Mouse (Mus musculus) ES-Bruce4 (cell line): ENCODE measurements around the gene Tsfm. TPM values are rescaled to one million over a fixed set of nuclear protein-coding genes. Genes with fewer than 3 reads are reported as not detected.

Experiments used
- H3K27ac ChIP-seq: 2 replicates; pipeline ENCODE4 v1.5.1; 2012; ENCODE audit warnings: low read length, inconsistent platforms; ENCODE audit not compliant: insufficient read depth
- H3K27me3 ChIP-seq: 2 replicates; pipeline ENCODE4 v1.6.1; 2012; ENCODE audit warnings: mild to moderate bottlenecking, low read length, inconsistent platforms; ENCODE audit not compliant: control insufficient read depth, poor library complexity, insufficient read depth, severe bottlenecking
- H3K36me3 ChIP-seq: 2 replicates; pipeline ENCODE4 v1.6.1; 2012; ENCODE audit warnings: inconsistent platforms, mild to moderate bottlenecking, low read length, moderate library complexity; ENCODE audit not compliant: control insufficient read depth, poor library complexity, insufficient read depth, severe bottlenecking
- H3K4me1 ChIP-seq: one replicate; pipeline ENCODE4 v1.8.1; 2011; ENCODE audit warnings: low read length; ENCODE audit not compliant: control insufficient read depth, insufficient read depth
- H3K4me3 ChIP-seq: 2 replicates; pipeline ENCODE4 v1.5.1; 2011; ENCODE audit warnings: low read depth, mild to moderate bottlenecking, low read length
- H3K9ac ChIP-seq: 2 replicates; pipeline ENCODE4 v1.6.1; 2012; ENCODE audit warnings: low read depth, mild to moderate bottlenecking, inconsistent platforms; ENCODE audit not compliant: poor library complexity, severe bottlenecking
- H3K9me3 ChIP-seq: replicated peaks from 2 replicates; pipeline ENCODE4 v1.6.1; 2012; ENCODE audit warnings: mild to moderate bottlenecking, low read length, inconsistent platforms; ENCODE audit not compliant: control insufficient read depth, poor library complexity, insufficient read depth, severe bottlenecking
- CTCF ChIP-seq: IDR thresholded peaks from one replicate; pipeline ENCODE4 v1.8.1; 2011; ENCODE audit warnings: low read depth, low read length
- EP300 ChIP-seq: IDR thresholded peaks from 2 replicates; pipeline ENCODE4 v1.6.1; 2011; ENCODE audit warnings: low read depth, low read length; ENCODE audit not compliant: insufficient read depth
- POLR2A ChIP-seq: IDR thresholded peaks from one replicate; pipeline ENCODE4 v1.8.1; 2011; ENCODE audit warnings: low read length; ENCODE audit not compliant: insufficient read depth
- polyA plus RNA-seq: library from polyadenylated mRNA; stranded (reverse); fragments of >200 nt; gene quantifications from 2 replicates; pipeline ENCODE4 v1.2.4, GENCODE M21; 2011; ENCODE audit warnings: low read depth; ENCODE audit not compliant: missing spikeins, insufficient read depth, insufficient read length

Gene Tsfm
- polyA plus RNA-seq, 1 experiment: 47.9 TPM

- H3K9ac ChIP-seq: no peak overlapping the region
- H3K27me3 ChIP-seq: no peaks in the 10 kb centered on the region
- no peak for TF ChIP-seq CTCF
- TF ChIP-seq POLR2A: no peak
- no peak for TF ChIP-seq EP300
- peaks cover 2% of the 10 kb centered on the region for H3K4me1 ChIP-seq
- no peaks in the 10 kb centered on the region for H3K9me3 ChIP-seq
- H3K27ac ChIP-seq: no peak overlapping the region
- no peak overlapping the region for H3K4me3 ChIP-seq
- H3K36me3 ChIP-seq: no peaks in the 10 kb centered on the region
These were observed 53.6 kb downstream of the Tsfm start for GRCm38 (mm10) chr10:126977076-126977475.

- Histone ChIP-seq H3K27ac (no peak overlapping the region), H3K9me3 (no peaks in the 10 kb centered on the region), H3K9ac (no peak overlapping the region), H3K4me1 (peaks cover 2% of the 10 kb centered on the region), H3K36me3 (no peaks in the 10 kb centered on the region), H3K4me3 (no peak overlapping the region), H3K27me3 (no peaks in the 10 kb centered on the region)
- TF ChIP-seq POLR2A (no peak), EP300 (no peak), CTCF (no peak)
These were observed 54.9 kb downstream of the Tsfm start for GRCm38 (mm10) chr10:126975706-126976105.

GRCm38 (mm10) chr10:126972988-126973387 is 57.7 kb downstream of the Tsfm start:
- TF ChIP-seq POLR2A (no peak), CTCF (no peak), EP300 (no peak)

GRCm38 (mm10) chr10:126972051-126972725 is 58.5 kb downstream of the Tsfm start:
- Histone ChIP-seq H3K9ac (0 out of 2 replicates have a peak overlapping the region, but pooled peaks have one; percentile 2), H3K4me3 (no peak overlapping the region)
- TF ChIP-seq CTCF (no peak), POLR2A (no peak), EP300 (peak; percentile 98)

More at GRCm38 (mm10) chr10:126972988-126973387, 57.7 kb downstream of the Tsfm start:
- Histone ChIP-seq H3K27me3 (no peaks in the 10 kb centered on the region), H3K9me3 (no peaks in the 10 kb centered on the region), H3K4me3 (no peak overlapping the region), H3K9ac (0 out of 2 replicates have a peak overlapping the region, but pooled peaks have one; percentile 2), H3K27ac (peak overlapping the region; percentile 83), H3K36me3 (no peaks in the 10 kb centered on the region), H3K4me1 (peaks cover 2% of the 10 kb centered on the region)

GRCm38 (mm10) chr10:126971363-126972050 is 59.1 kb downstream of the Tsfm start:
- H3K9me3 ChIP-seq: no peaks in the 10 kb centered on the region
- H3K4me1 ChIP-seq: peaks cover 2% of the 10 kb centered on the region
- no peaks in the 10 kb centered on the region for H3K36me3 ChIP-seq
- H3K4me3 ChIP-seq: peak overlapping the region; percentile 45
- H3K27ac ChIP-seq: peak overlapping the region; percentile 91
- no peaks in the 10 kb centered on the region for H3K27me3 ChIP-seq
- TF ChIP-seq EP300 (no peak), CTCF (no peak), POLR2A (no peak)
- peak overlapping the region; percentile 34 for H3K9ac ChIP-seq

More at GRCm38 (mm10) chr10:126972051-126972725, 58.5 kb downstream of the Tsfm start:
- Histone ChIP-seq H3K36me3 (no peaks in the 10 kb centered on the region), H3K27ac (peak overlapping the region; percentile 83), H3K27me3 (no peaks in the 10 kb centered on the region), H3K4me1 (peaks cover 2% of the 10 kb centered on the region), H3K9me3 (no peaks in the 10 kb centered on the region)

- H3K36me3 ChIP-seq: no peaks in the 10 kb centered on the region
- no peaks in the 10 kb centered on the region for H3K9me3 ChIP-seq
- no peaks in the 10 kb centered on the region for H3K27me3 ChIP-seq
- no peak overlapping the region for H3K27ac ChIP-seq
- peaks cover 2% of the 10 kb centered on the region for H3K4me1 ChIP-seq
- H3K4me3 ChIP-seq: no peak overlapping the region
- H3K9ac ChIP-seq: no peak overlapping the region
- TF ChIP-seq CTCF (no peak), POLR2A (no peak), EP300 (no peak)
These were observed 66.8 kb downstream of the Tsfm start for GRCm38 (mm10) chr10:126963821-126964220.
